Mouse (Mus musculus) liver, adult 2 months (tissue): ENCODE data around the gene Slfn9. TPM values are rescaled to one million over a fixed set of nuclear protein-coding genes. Genes with fewer than 3 reads are reported as not detected.

Source experiments
- DNase-seq: peaks from one replicate; pipeline ENCODE4 v3.0.0-alpha.2; 2011; ENCODE audit warnings: low read depth, low spot score; ENCODE audit errors: extremely low read depth
- H3K27ac ChIP-seq: fragments of 200-500 bp; replicated peaks from 2 replicates; pipeline ENCODE4 v1.5.1; 2012; ENCODE audit warnings: low read depth, mild to moderate bottlenecking, control low read depth, inconsistent platforms, low read length; ENCODE audit not compliant: insufficient read depth
- H3K27me3 ChIP-seq: fragments of 200-500 bp; 2 replicates; pipeline ENCODE4 v1.6.1; 2012; ENCODE audit warnings: mild to moderate bottlenecking, moderate library complexity, low read length, inconsistent platforms; ENCODE audit not compliant: control insufficient read depth, insufficient read depth
- H3K36me3 ChIP-seq: fragments of 200-500 bp; 2 replicates; pipeline ENCODE4 v1.6.1; 2012; ENCODE audit warnings: low read length, inconsistent platforms; ENCODE audit not compliant: control insufficient read depth, insufficient read depth
- H3K4me1 ChIP-seq: fragments of 200-500 bp; 2 replicates; pipeline ENCODE4 v1.6.1; 2011; ENCODE audit warnings: low read length; ENCODE audit not compliant: control insufficient read depth, insufficient read depth
- H3K4me3 ChIP-seq: fragments of 200-500 bp; 2 replicates; pipeline ENCODE4 v1.5.1; 2011; ENCODE audit warnings: low read depth, mild to moderate bottlenecking, control low read depth, low read length, moderate library complexity; ENCODE audit not compliant: insufficient read depth
- H3K79me2 ChIP-seq: fragments of 200-500 bp; 2 replicates; pipeline ENCODE4 v1.6.1; 2012; ENCODE audit warnings: inconsistent platforms, mild to moderate bottlenecking, low read length, moderate library complexity; ENCODE audit not compliant: control insufficient read depth, insufficient read depth
- H3K9ac ChIP-seq: fragments of 200-500 bp; 2 replicates; pipeline ENCODE4 v1.6.1; 2012; ENCODE audit warnings: low read depth, mild to moderate bottlenecking, control low read depth, inconsistent platforms, low read length
- CTCF ChIP-seq: fragments of 200-500 bp; IDR thresholded peaks from 2 replicates; pipeline ENCODE4 v1.5.1; 2011; ENCODE audit warnings: low read depth, low read length, control low read depth
- POLR2A ChIP-seq: fragments of 200-500 bp; IDR thresholded peaks from 2 replicates; pipeline ENCODE4 v1.6.1; 2011; ENCODE audit warnings: low read length, control low read depth; ENCODE audit not compliant: insufficient read depth; ENCODE audit errors: extremely low read depth
- WGBS: fragments of 180-500 bp; shearing (Covaris S2); methylation state at CpG from one replicate; pipeline ENCODE4 v1.1.7; 2018; 5-methylcytosine and 5-hydroxymethylcytosine counted together
- polyA plus RNA-seq: library from polyadenylated mRNA; depleted of rRNA; stranded (reverse); fragments of >200 nt; gene quantifications from 2 replicates; pipeline ENCODE4 v1.2.3, GENCODE M21; 2012
- total RNA-seq: library from RNA; depleted of rRNA; stranded (reverse); fragments of >200 nt; gene quantifications from 2 replicates; pipeline ENCODE4 v1.2.3, GENCODE M21; 2014

Gene Slfn9
- total and polyA plus RNA-seq, 2 experiments: 0.20 to 2.7 TPM

- TF ChIP-seq POLR2A: no peak
- no peak for TF ChIP-seq CTCF
- H3K9ac ChIP-seq: peak overlapping the region; percentile 77
- peak overlapping the region; percentile 77 for H3K4me3 ChIP-seq
- no peaks in the 10 kb centered on the region for H3K79me2 ChIP-seq
- H3K36me3 ChIP-seq: peaks cover 2% of the 10 kb centered on the region; the same call in 1 of the 2 replicates
- 51% methylated on average over 9 of the region's 9 CpGs for WGBS
- H3K27me3 ChIP-seq: no peaks in the 10 kb centered on the region; the same call in 1 of the 2 replicates
- peak; percentile 31 for DNase-seq
- H3K27ac ChIP-seq: peak overlapping the region; percentile 91
- peaks cover 1% of the 10 kb centered on the region; the same call in 1 of the 2 replicates for H3K4me1 ChIP-seq
Observed at GRCm38 (mm10) chr11:82952612-82953542, 38.8 kb downstream of the Slfn9 start.

GRCm38 (mm10) chr11:82951865-82952611, 39.6 kb downstream of the Slfn9 start:
- Histone ChIP-seq H3K27ac (peak overlapping the region; percentile 91), H3K27me3 (no peaks in the 10 kb centered on the region; the same call in 1 of the 2 replicates), H3K4me1 (peaks cover 1% of the 10 kb centered on the region; the same call in 1 of the 2 replicates), H3K79me2 (no peaks in the 10 kb centered on the region), H3K9ac (peak overlapping the region; percentile 77), H3K4me3 (peak overlapping the region; percentile 77), H3K36me3 (peaks cover 2% of the 10 kb centered on the region; the same call in 1 of the 2 replicates)
- DNase-seq: peak; percentile 20
- TF ChIP-seq CTCF (no peak), POLR2A (no peak)
- 3% methylated on average over 28 of the region's 28 CpGs for WGBS

- 20% methylated on average over 10 of the region's 10 CpGs for WGBS
Observed at GRCm38 (mm10) chr11:82950736-82951481, 40.7 kb downstream of the Slfn9 start, which contains the start of gene Slfn5. Slfn5 (plus strand) TSS chr11:82951349.

GRCm38 (mm10) chr11:82949036-82949435, 42.6 kb downstream of the Slfn9 start:
- H3K4me3 ChIP-seq: no peak overlapping the region

More at GRCm38 (mm10) chr11:82950736-82951481, 40.7 kb downstream of the Slfn9 start, which contains the start of gene Slfn5:
- Histone ChIP-seq H3K36me3 (no peaks in the 10 kb centered on the region), H3K79me2 (no peaks in the 10 kb centered on the region), H3K4me1 (peaks cover 1% of the 10 kb centered on the region; the same call in 1 of the 2 replicates), H3K27ac (peak within 1 kb of the TSS; percentile 91), H3K4me3 (peak within 1 kb of the TSS; percentile 77), H3K9ac (peak within 1 kb of the TSS; percentile 77), H3K27me3 (no peaks in the 10 kb centered on the region; the same call in 1 of the 2 replicates)
- no peak for DNase-seq
- TF ChIP-seq CTCF (no peak), POLR2A (no peak)

GRCm38 (mm10) chr11:82947457-82947856, 44.2 kb downstream of the Slfn9 start:
- DNase-seq: no peak
- no peak overlapping the region for H3K4me3 ChIP-seq
- WGBS: 63% methylated on average over 4 of the region's 4 CpGs
- no peaks in the 10 kb centered on the region for H3K79me2 ChIP-seq
- no peaks in the 10 kb centered on the region for H3K36me3 ChIP-seq
- H3K27ac ChIP-seq: no peak overlapping the region
- no peak overlapping the region for H3K9ac ChIP-seq
- H3K4me1 ChIP-seq: no peaks in the 10 kb centered on the region
- no peaks in the 10 kb centered on the region; the same call in 1 of the 2 replicates for H3K27me3 ChIP-seq
- no peak for TF ChIP-seq CTCF
- TF ChIP-seq POLR2A: no peak

More at GRCm38 (mm10) chr11:82949036-82949435, 42.6 kb downstream of the Slfn9 start:
- H3K79me2 ChIP-seq: no peaks in the 10 kb centered on the region
- H3K27me3 ChIP-seq: no peaks in the 10 kb centered on the region; the same call in 1 of the 2 replicates
- no peak overlapping the region for H3K9ac ChIP-seq
- TF ChIP-seq CTCF (no peak), POLR2A (no peak)
- peak overlapping the region; percentile 79 for H3K27ac ChIP-seq
- 75% methylated on average over 9 of the region's 9 CpGs for WGBS
- H3K4me1 ChIP-seq: no peaks in the 10 kb centered on the region
- no peaks in the 10 kb centered on the region for H3K36me3 ChIP-seq
- no peak for DNase-seq
